Mouse (Mus musculus): ENCODE measurements around the gene Prkch. TPM values are rescaled to one million over a fixed set of nuclear protein-coding genes. Genes with fewer than 3 reads are reported as not detected.

Prkch gene
- polyA plus RNA-seq, 2 experiments: 1.1 to 1.6 TPM

GRCm38 (mm10) chr12:73609676-73610545 lies 25.3 kb downstream of the Prkch start:
- no peak for TF ChIP-seq EP300 (IDR thresholded peaks at IDR 0.05; ENCODE audit: low read depth)
- TF ChIP-seq CTCF (IDR thresholded peaks at IDR 0.05; ENCODE audit: low read depth): no peak
- Histone ChIP-seq H3K9me3 (ENCODE audit: control insufficient read depth, low read length) (no peaks in the 10 kb centered on the region), H3K36me3 (replicated peaks; ENCODE audit: control insufficient read depth, insufficient read depth, low read depth) (no peaks in the 10 kb centered on the region), H3K4me2 (ENCODE audit: low read depth) (no peak overlapping the region), H3K27ac (no peak overlapping the region), H3K27me3 (ENCODE audit: control insufficient read depth, insufficient read depth, low read length) (no peaks in the 10 kb centered on the region), H3K4me3 (ENCODE audit: insufficient read depth in 1 of 2, low read depth in 2 of 2, low read length in 2 of 2) (no peak overlapping the region), H3K4me1 (replicated peaks; ENCODE audit: control insufficient read depth in 2 of 2, insufficient read depth in 2 of 2, low read length in 1 of 2) (peaks cover 0 to 8% of the 10 kb centered on the region in 2 experiments; a peak in 1 of 4 replicates), H3K9ac (replicated peaks) (no peak overlapping the region)
- ATAC-seq (ENCODE audit: insufficient read depth): no peak
- WGBS (ENCODE audit: insufficient replicate concordance): 55% methylated on average over 18 of the region's 18 CpGs
- DNase-seq (ENCODE audit: low read depth in 3 of 3, low spot score in 3 of 3): no peak

- 41% methylated on average over 8 of the region's 8 CpGs for WGBS (ENCODE audit: insufficient replicate concordance)
Measured at GRCm38 (mm10) chr12:73610831-73611370, 26.3 kb downstream of the Prkch start.

GRCm38 (mm10) chr12:73611741-73612140 lies 27.1 kb downstream of the Prkch start:
- no peak for ATAC-seq (ENCODE audit: insufficient read depth)
- Histone ChIP-seq H3K4me2 (ENCODE audit: low read depth) (no peak overlapping the region), H3K27ac (no peak overlapping the region), H3K4me3 (ENCODE audit: insufficient read depth in 1 of 2, low read depth in 2 of 2, low read length in 2 of 2) (no peak overlapping the region), H3K36me3 (replicated peaks; ENCODE audit: control insufficient read depth, insufficient read depth, low read depth) (no peaks in the 10 kb centered on the region), H3K9me3 (ENCODE audit: control insufficient read depth, low read length) (no peaks in the 10 kb centered on the region), H3K27me3 (ENCODE audit: control insufficient read depth, insufficient read depth, low read length) (no peaks in the 10 kb centered on the region), H3K9ac (replicated peaks) (no peak overlapping the region), H3K4me1 (replicated peaks; ENCODE audit: control insufficient read depth in 2 of 2, insufficient read depth in 2 of 2, low read length in 1 of 2) (0 out of 4 replicates have a peak, but pooled peaks cover 0 to 3% of the 10 kb centered on the region in 2 experiments)
- no peak for TF ChIP-seq CTCF (IDR thresholded peaks at IDR 0.05; ENCODE audit: low read depth)
- TF ChIP-seq EP300 (IDR thresholded peaks at IDR 0.05; ENCODE audit: low read depth): no peak
- WGBS (ENCODE audit: insufficient replicate concordance): 51% methylated on average over 3 of the region's 3 CpGs
- DNase-seq (ENCODE audit: low read depth in 3 of 3, low spot score in 3 of 3): no peak

More at GRCm38 (mm10) chr12:73610831-73611370, 26.3 kb downstream of the Prkch start:
- TF ChIP-seq EP300 (IDR thresholded peaks at IDR 0.05; ENCODE audit: low read depth) (no peak), CTCF (IDR thresholded peaks at IDR 0.05; ENCODE audit: low read depth) (no peak)
- Histone ChIP-seq H3K4me1 (replicated peaks; ENCODE audit: control insufficient read depth in 2 of 2, insufficient read depth in 2 of 2, low read length in 1 of 2) (peaks cover 0 to 6% of the 10 kb centered on the region in 2 experiments; a peak in 1 of 4 replicates), H3K4me3 (ENCODE audit: insufficient read depth in 1 of 2, low read depth in 2 of 2, low read length in 2 of 2) (no peak overlapping the region), H3K36me3 (replicated peaks; ENCODE audit: control insufficient read depth, insufficient read depth, low read depth) (no peaks in the 10 kb centered on the region), H3K27ac (no peak overlapping the region), H3K9me3 (ENCODE audit: control insufficient read depth, low read length) (no peaks in the 10 kb centered on the region), H3K9ac (replicated peaks) (no peak overlapping the region), H3K27me3 (ENCODE audit: control insufficient read depth, insufficient read depth, low read length) (no peaks in the 10 kb centered on the region), H3K4me2 (ENCODE audit: low read depth) (no peak overlapping the region)
- ATAC-seq (ENCODE audit: insufficient read depth): no peak
- no peak for DNase-seq (ENCODE audit: low read depth in 3 of 3, low spot score in 3 of 3)

GRCm38 (mm10) chr12:73613183-73613582 lies 28.6 kb downstream of the Prkch start:
- Histone ChIP-seq H3K9ac (replicated peaks) (no peak overlapping the region), H3K9me3 (ENCODE audit: control insufficient read depth, low read length) (no peaks in the 10 kb centered on the region), H3K36me3 (replicated peaks; ENCODE audit: control insufficient read depth, insufficient read depth, low read depth) (no peaks in the 10 kb centered on the region), H3K27ac (no peak overlapping the region), H3K27me3 (ENCODE audit: control insufficient read depth, insufficient read depth, low read length) (no peaks in the 10 kb centered on the region), H3K4me3 (ENCODE audit: insufficient read depth in 1 of 2, low read depth in 2 of 2, low read length in 2 of 2) (no peak overlapping the region), H3K4me1 (replicated peaks; ENCODE audit: control insufficient read depth in 2 of 2, insufficient read depth in 2 of 2, low read length in 1 of 2) (no peaks in the 10 kb centered on the region), H3K4me2 (ENCODE audit: low read depth) (no peak overlapping the region)
- TF ChIP-seq EP300 (IDR thresholded peaks at IDR 0.05; ENCODE audit: low read depth) (no peak), CTCF (IDR thresholded peaks at IDR 0.05; ENCODE audit: low read depth) (no peak)
- 39% methylated on average over 6 of the region's 6 CpGs for WGBS (ENCODE audit: insufficient replicate concordance)
- ATAC-seq (ENCODE audit: insufficient read depth) (no peak), DNase-seq (ENCODE audit: low read depth in 3 of 3, low spot score in 3 of 3) (no peak)

GRCm38 (mm10) chr12:73617652-73618051 lies 33.1 kb downstream of the Prkch start:
- TF ChIP-seq EP300 (IDR thresholded peaks at IDR 0.05; ENCODE audit: low read depth): no peak
- TF ChIP-seq CTCF (IDR thresholded peaks at IDR 0.05; ENCODE audit: low read depth): no peak
- no peak overlapping the region for H3K4me2 ChIP-seq (ENCODE audit: low read depth)

More at GRCm38 (mm10) chr12:73617652-73618051, 33.1 kb downstream of the Prkch start:
- ATAC-seq (ENCODE audit: insufficient read depth) (no peak), DNase-seq (ENCODE audit: low read depth in 3 of 3, low spot score in 3 of 3) (no peak)
- Histone ChIP-seq H3K27me3 (ENCODE audit: control insufficient read depth, insufficient read depth, low read length) (no peaks in the 10 kb centered on the region), H3K4me3 (ENCODE audit: insufficient read depth in 1 of 2, low read depth in 2 of 2, low read length in 2 of 2) (no peak overlapping the region), H3K9me3 (ENCODE audit: control insufficient read depth, low read length) (no peaks in the 10 kb centered on the region), H3K4me1 (replicated peaks; ENCODE audit: control insufficient read depth in 2 of 2, insufficient read depth in 2 of 2, low read length in 1 of 2) (no peaks in the 10 kb centered on the region), H3K9ac (replicated peaks) (no peak overlapping the region), H3K27ac (no peak overlapping the region), H3K36me3 (replicated peaks; ENCODE audit: control insufficient read depth, insufficient read depth, low read depth) (no peaks in the 10 kb centered on the region)
- WGBS (ENCODE audit: insufficient replicate concordance): 49% methylated on average over 10 of the region's 10 CpGs
